Mouse (Mus musculus) lung, embryonic 14.5 days (tissue): ENCODE measurements around the gene Unc5a. TPM values are rescaled to one million over a fixed set of nuclear protein-coding genes. Genes with fewer than 3 reads are reported as not detected.

Experiments used
- ATAC-seq: fragments of 200-750 bp; cut with Nextera tagmentation; 2 replicates; pipeline ENCODE4 v1.8.0; 2017; ENCODE audit warnings: mild to moderate bottlenecking, moderate TSS enrichment, moderate library complexity; ENCODE audit not compliant: insufficient read depth
- DNase-seq: peaks from one replicate; pipeline ENCODE4 v3.0.0-alpha.2; 2015
- H3K27ac ChIP-seq: fragments of 300-500 bp; sonication (generic); 2 replicates; pipeline ENCODE4 v1.5.1; 2014; ENCODE audit warnings: low read depth, mild to moderate bottlenecking, moderate library complexity
- H3K27me3 ChIP-seq: fragments of 300-500 bp; sonication (generic); 2 replicates; pipeline ENCODE4 v1.6.1; 2014; ENCODE audit warnings: low read length, control low read depth; ENCODE audit not compliant: insufficient read depth
- H3K36me3 ChIP-seq: fragments of 300-500 bp; sonication (generic); 2 replicates; pipeline ENCODE4 v1.6.1; 2014; ENCODE audit warnings: control low read depth; ENCODE audit not compliant: insufficient read depth
- H3K4me1 ChIP-seq: fragments of 300-500 bp; sonication (generic); 2 replicates; pipeline ENCODE4 v1.6.1; 2014; ENCODE audit warnings: antibody characterized with exemption, control low read depth; ENCODE audit not compliant: insufficient read depth
- H3K4me2 ChIP-seq: fragments of 300-500 bp; sonication (generic); 2 replicates; pipeline ENCODE4 v1.6.1; 2014; ENCODE audit warnings: mild to moderate bottlenecking
- H3K4me3 ChIP-seq: fragments of 300-500 bp; sonication (generic); 2 replicates; pipeline ENCODE4 v1.5.1; 2014; ENCODE audit warnings: low read depth, low read length
- H3K9ac ChIP-seq: fragments of 300-500 bp; sonication (generic); 2 replicates; pipeline ENCODE4 v1.6.1; 2014
- H3K9me3 ChIP-seq: fragments of 300-500 bp; sonication (generic); 2 replicates; pipeline ENCODE4 v1.6.1; 2016; ENCODE audit warnings: low read depth, low read length, control low read depth
- CTCF ChIP-seq: IDR thresholded peaks from 2 replicates; pipeline ENCODE4 v1.5.1; 2016; ENCODE audit warnings: antibody characterized with exemption, low read depth
- WGBS: fragments of 180-500 bp; shearing (Covaris S2); extraction: QIAGEN DNeasy Blood & Tissue Kit; methylation state at CpG from one replicate; pipeline ENCODE4 v1.1.7; 2014; 5-methylcytosine and 5-hydroxymethylcytosine counted together
- polyA plus RNA-seq: library from polyadenylated mRNA; unstranded; fragments of >200 nt; fragmentation: Nextera tagmentation; extraction: Ambion mirVana; gene quantifications from 2 replicates; pipeline ENCODE4 v1.2.1, GENCODE M21; 2014

Gene Unc5a
- polyA plus RNA-seq, 1 experiment from 2014 or later, result 7.5 TPM

DNA sequence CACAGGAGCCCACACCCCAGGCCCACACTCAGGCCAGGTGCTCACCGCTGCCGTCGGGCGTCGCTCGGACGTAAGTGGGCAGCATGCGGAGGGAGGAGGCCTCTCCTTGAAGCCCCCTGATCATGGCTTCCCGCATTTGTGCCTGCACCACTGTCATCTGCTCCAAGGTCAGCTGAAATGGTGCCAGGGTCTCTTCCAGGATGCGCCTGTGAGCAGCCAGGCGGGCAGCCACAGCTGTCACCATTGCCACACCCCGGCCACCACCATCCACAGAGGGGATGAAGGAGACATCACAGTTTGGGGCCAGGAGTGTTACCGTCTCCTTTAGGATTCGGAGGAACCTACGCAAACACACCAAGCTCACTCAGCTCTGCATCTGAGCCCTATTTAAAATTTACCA is 61.9 kb downstream of the Unc5a start:
- WGBS, result 87% methylated on average over 15 of the region's 15 CpGs
- Histone ChIP-seq H3K9ac (no peak overlapping the region), H3K27me3 (no peaks in the 10 kb centered on the region)

DNA sequence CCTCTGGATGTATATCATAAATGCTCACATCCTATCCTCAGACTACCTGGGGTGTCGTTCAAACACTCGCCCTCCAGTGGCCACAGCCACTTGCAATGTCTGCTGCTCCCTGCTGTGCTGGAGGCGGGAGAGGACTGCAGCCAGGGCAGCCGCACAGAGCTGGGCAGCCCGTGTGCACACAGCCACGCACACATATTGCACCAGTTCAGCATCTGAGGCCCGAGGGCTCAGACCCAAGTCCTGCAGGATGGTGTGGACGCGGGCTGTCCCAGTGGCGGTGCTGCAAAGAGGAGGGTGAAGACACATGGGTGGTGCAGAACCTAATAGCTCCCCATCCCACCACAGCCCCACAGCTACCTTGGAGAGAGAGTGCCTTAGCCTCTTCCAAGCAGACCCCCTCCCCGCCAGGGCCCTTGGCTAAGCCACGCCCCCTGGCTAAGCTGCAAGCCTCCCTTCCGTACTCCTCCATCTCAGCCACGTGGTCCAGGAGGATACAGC is 62.8 kb downstream of the Unc5a start:
- Histone ChIP-seq H3K9me3 (no peaks in the 10 kb centered on the region), H3K4me1 (no peaks in the 10 kb centered on the region; the same call in 1 of the 2 replicates), H3K4me3 (no peak overlapping the region), H3K27me3 (no peaks in the 10 kb centered on the region), H3K4me2 (peak overlapping the region; percentile 13), H3K9ac (no peak overlapping the region), H3K36me3 (no peaks in the 10 kb centered on the region), H3K27ac (no peak overlapping the region)
- peak; percentile 57 for TF ChIP-seq CTCF
- ATAC-seq, result peak; percentile 35; the same call in 1 of the 2 replicates
- WGBS, result 4% methylated on average over 14 of the region's 14 CpGs
- DNase-seq, result peak; percentile 48

More for the DNA sequence above, 61.9 kb downstream of the Unc5a start:
- Histone ChIP-seq H3K27ac (no peak overlapping the region), H3K4me2 (no peak overlapping the region), H3K36me3 (no peaks in the 10 kb centered on the region), H3K9me3 (no peaks in the 10 kb centered on the region), H3K4me3 (no peak overlapping the region), H3K4me1 (no peaks in the 10 kb centered on the region; the same call in 1 of the 2 replicates)
- ATAC-seq (no peak), DNase-seq (no peak)
- no peak for TF ChIP-seq CTCF

DNA sequence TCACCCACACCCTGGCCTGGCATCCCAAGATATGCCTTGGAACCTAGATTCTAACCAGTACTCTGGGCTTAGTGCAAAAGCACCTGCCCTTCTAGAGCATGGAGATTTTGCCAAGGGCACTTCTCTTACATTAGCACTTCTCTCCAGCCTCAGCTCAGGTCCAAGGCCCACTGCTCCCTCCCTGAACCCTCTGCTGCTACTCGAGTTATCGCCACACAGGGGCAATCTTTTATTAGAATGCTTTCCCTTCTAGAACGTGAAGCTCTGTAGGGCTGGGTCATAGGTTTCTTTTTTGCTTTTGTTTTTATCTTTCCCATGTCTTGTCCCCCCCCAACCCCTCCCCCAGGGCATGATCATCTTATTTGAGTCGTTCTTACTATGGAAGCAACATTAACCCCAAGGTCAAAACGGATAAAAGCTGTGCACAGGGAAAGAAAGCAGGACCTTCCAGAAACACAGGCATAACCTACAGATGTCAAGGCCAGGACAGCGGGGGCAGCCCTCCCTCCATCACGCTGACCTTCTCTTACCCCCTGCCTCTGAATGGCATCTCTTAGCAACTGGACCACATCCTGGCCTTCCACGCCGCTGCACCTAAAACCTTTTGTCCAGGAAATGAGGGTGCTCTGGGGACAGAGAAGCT is 64.6 kb downstream of the Unc5a start:
- peak; percentile 17; the same call in 1 of the 2 replicates for TF ChIP-seq CTCF
- Histone ChIP-seq H3K36me3 (no peaks in the 10 kb centered on the region), H3K27ac (no peak overlapping the region), H3K27me3 (no peaks in the 10 kb centered on the region), H3K4me2 (no peak overlapping the region), H3K9me3 (no peaks in the 10 kb centered on the region), H3K9ac (no peak overlapping the region), H3K4me1 (no peaks in the 10 kb centered on the region; the same call in 1 of the 2 replicates), H3K4me3 (no peak overlapping the region)
- ATAC-seq, result no peak
- DNase-seq, result peak; percentile 25
- 30% methylated on average over 9 of the region's 9 CpGs for WGBS

DNA sequence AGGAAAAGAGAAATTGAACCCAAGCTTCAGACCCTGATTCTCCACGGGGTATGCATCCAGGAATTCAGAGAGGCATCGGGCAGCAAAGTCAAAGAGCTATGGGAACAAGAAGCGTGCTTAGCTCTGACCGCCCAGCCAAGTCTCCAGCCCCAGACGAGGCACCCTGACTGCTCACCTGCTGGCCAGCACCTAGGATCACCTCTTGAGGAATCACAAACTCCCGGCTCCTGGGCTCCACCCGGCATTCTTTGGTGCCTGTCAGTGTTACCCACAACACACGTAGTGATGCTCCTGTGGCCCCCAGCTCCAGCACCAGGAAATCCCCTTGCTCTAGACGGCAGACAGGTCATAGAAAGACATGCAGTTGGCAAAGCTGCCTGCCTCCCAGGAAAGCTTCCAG is 65.2 kb downstream of the Unc5a start:
- ATAC-seq (no peak), DNase-seq (no peak)
- Histone ChIP-seq H3K4me2 (no peak overlapping the region), H3K27ac (no peak overlapping the region), H3K4me1 (no peaks in the 10 kb centered on the region; the same call in 1 of the 2 replicates), H3K4me3 (no peak overlapping the region), H3K27me3 (no peaks in the 10 kb centered on the region), H3K9me3 (no peaks in the 10 kb centered on the region), H3K36me3 (no peaks in the 10 kb centered on the region), H3K9ac (no peak overlapping the region)
- no peak for TF ChIP-seq CTCF
- WGBS, result 66% methylated on average over 9 of the region's 9 CpGs

DNA sequence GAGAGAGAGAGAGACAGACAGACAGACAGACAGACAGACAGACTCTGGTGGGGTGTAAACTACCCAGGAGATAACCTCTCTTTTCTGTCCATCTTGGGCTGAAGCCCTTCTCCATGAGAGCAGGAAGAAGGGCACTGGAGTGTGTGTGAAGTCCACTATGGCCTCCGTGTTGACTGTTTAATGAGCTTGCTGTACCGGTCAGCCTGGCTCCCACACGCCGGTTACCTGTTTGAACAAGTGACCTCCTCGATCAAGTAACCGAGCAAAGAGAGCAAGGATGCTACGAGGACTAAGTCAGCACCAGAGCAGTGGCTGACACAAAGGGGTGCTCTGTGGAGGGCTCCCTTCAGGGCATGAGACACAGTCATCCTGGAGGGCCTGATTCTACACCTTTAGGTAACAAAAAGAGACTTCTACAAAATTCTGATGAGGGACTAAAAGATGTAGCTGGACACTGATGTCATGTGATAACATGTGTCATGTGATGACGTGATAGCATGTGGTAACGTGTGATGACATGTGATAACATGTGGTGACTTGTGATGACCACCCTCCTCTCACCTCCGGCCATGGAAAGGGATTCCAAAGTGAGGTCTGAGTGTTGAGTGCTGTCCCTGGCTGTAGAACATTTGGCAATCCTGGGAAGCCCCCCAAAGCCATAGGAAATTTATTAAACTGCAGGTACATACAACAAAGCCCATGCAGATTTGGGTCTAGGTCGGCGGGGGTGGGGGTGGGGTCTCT is 68.1 kb downstream of the Unc5a start:
- Histone ChIP-seq H3K9ac (no peak overlapping the region), H3K4me3 (no peak overlapping the region), H3K9me3 (no peaks in the 10 kb centered on the region), H3K27me3 (no peaks in the 10 kb centered on the region), H3K4me1 (no peaks in the 10 kb centered on the region), H3K4me2 (no peak overlapping the region), H3K27ac (no peak overlapping the region), H3K36me3 (no peaks in the 10 kb centered on the region)
- no peak for TF ChIP-seq CTCF
- 67% methylated on average over 12 of the region's 12 CpGs for WGBS
- DNase-seq (no peak), ATAC-seq (no peak)

DNA sequence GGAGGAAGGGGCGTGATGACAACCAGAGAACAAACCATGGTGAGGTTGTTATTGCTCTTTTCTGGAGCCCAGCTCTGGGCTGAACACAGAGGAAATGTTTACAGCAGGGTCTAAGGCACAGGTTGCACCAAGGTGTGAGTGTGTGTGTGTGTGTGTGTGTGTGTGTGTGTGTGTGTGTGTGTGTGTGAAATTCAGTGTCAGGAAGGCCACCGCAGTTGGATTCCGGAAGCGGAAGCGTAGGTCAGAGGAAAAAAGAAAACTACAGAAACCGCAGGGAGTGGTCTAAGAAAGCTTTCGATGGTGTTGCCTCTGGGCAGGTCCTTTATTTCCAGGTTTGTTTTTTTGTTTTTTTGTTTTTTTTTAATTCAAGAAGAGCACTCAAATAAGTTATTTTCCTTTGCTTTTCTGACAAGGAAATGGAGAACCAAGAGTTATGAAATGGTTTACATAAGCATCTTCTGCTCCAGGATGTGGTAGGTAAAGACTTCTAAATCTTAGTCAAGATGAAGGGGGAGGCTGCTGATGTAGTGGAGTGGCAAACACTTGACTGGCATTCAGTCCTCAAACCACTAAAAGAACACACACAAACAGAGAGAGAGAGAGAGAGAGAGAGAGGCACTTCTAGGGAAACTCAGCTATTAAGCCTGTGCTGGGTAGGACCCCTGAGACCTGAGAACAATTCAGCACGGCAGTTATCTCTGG is 68.8 kb downstream of the Unc5a start:
- WGBS, result 66% methylated on average over 8 of the region's 8 CpGs
- Histone ChIP-seq H3K27me3 (no peaks in the 10 kb centered on the region), H3K27ac (no peak overlapping the region), H3K4me2 (no peak overlapping the region), H3K9me3 (no peaks in the 10 kb centered on the region), H3K4me1 (no peaks in the 10 kb centered on the region), H3K4me3 (no peak overlapping the region), H3K36me3 (no peaks in the 10 kb centered on the region), H3K9ac (no peak overlapping the region)
- TF ChIP-seq CTCF, result no peak
- DNase-seq, result no peak
- ATAC-seq, result no peak

DNA sequence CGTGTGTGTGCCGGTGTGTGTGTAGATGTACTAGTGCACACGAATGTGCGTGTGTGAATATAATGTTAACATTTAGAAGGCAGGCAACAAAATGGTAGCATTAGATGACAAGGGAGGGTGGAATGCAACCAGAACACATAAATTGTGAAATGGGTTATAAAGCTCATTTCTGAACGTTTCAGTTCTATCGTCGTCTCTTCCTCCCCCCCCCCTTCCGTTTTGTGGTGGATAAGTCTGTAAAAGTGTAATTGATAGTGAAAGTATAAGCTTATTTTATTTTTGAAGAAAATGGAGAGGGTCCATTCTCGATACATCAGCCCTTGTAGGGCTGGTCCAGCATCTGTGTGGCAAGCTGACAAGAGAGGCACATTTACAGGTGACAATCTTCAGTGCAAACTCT is 69.5 kb downstream of the Unc5a start:
- WGBS, result 74% methylated on average over 9 of the region's 9 CpGs
- no peak for TF ChIP-seq CTCF
- Histone ChIP-seq H3K36me3 (no peaks in the 10 kb centered on the region), H3K27me3 (no peaks in the 10 kb centered on the region), H3K9ac (no peak overlapping the region), H3K4me2 (no peak overlapping the region), H3K4me1 (no peaks in the 10 kb centered on the region), H3K9me3 (no peaks in the 10 kb centered on the region), H3K4me3 (no peak overlapping the region), H3K27ac (no peak overlapping the region)
- no peak for ATAC-seq
- no peak for DNase-seq
